Mouse (Mus musculus) heart, postnatal 0 days (tissue): ENCODE results near the gene Dchs1. TPM values are rescaled to one million over a fixed set of nuclear protein-coding genes. Genes with fewer than 3 reads are reported as not detected.
A peak's percentile ranks its signal among the peaks of the same experiment; 100 is the strongest.

Source experiments
- ATAC-seq: fragments of 200-750 bp; cut with Nextera tagmentation; 2 replicates; pipeline ENCODE4 v1.8.0; 2017; ENCODE audit warnings: low read depth, moderate number of reproducible peaks, moderate library complexity; ENCODE audit not compliant: insufficient read depth
- DNase-seq: peaks from one replicate; pipeline ENCODE4 v3.0.0-alpha.2; 2016; ENCODE audit warnings: low spot score
- H3K27ac ChIP-seq: fragments of 300-500 bp; sonication (generic); 2 replicates; pipeline ENCODE4 v1.5.1; 2014; ENCODE audit warnings: low read depth, mild to moderate bottlenecking
- H3K27me3 ChIP-seq: fragments of 300-500 bp; sonication (generic); 2 replicates; pipeline ENCODE4 v1.6.1; 2014; ENCODE audit warnings: low read length, mixed read lengths; ENCODE audit not compliant: control insufficient read depth, insufficient read depth
- H3K36me3 ChIP-seq: fragments of 300-500 bp; sonication (generic); replicated peaks from 2 replicates; pipeline ENCODE4 v1.6.1; 2014; ENCODE audit warnings: low read length, mixed read lengths; ENCODE audit not compliant: control insufficient read depth, insufficient read depth
- H3K4me1 ChIP-seq: fragments of 300-500 bp; sonication (generic); 2 replicates; pipeline ENCODE4 v1.6.1; 2014; ENCODE audit warnings: antibody characterized with exemption; ENCODE audit not compliant: control insufficient read depth, insufficient read depth
- H3K4me2 ChIP-seq: fragments of 300-500 bp; sonication (generic); 2 replicates; pipeline ENCODE4 v1.6.1; 2014; ENCODE audit warnings: low read depth, mild to moderate bottlenecking, low read length, moderate library complexity
- H3K4me3 ChIP-seq: fragments of 300-500 bp; sonication (generic); 2 replicates; pipeline ENCODE4 v1.5.1; 2014; ENCODE audit warnings: low read depth, low read length
- H3K9ac ChIP-seq: fragments of 300-500 bp; sonication (generic); replicated peaks from 2 replicates; pipeline ENCODE4 v1.6.1; 2014; ENCODE audit warnings: low read depth, low read length, mixed read lengths
- H3K9me3 ChIP-seq: fragments of 300-500 bp; sonication (generic); replicated peaks from 2 replicates; pipeline ENCODE4 v1.6.1; 2016; ENCODE audit warnings: low read length; ENCODE audit not compliant: control insufficient read depth
- CTCF ChIP-seq: IDR thresholded peaks from 2 replicates; pipeline ENCODE4 v1.5.1; 2016; ENCODE audit warnings: antibody characterized with exemption, control low read depth, low read depth
- EP300 ChIP-seq: IDR thresholded peaks from 2 replicates; pipeline ENCODE4 v1.6.1; 2016; ENCODE audit warnings: antibody characterized with exemption, low read depth
- WGBS: fragments of 180-500 bp; shearing (Covaris S2); extraction: QIAGEN DNeasy Blood & Tissue Kit; methylation state at CpG from one replicate; pipeline ENCODE4 v1.1.7; 2014; 5-methylcytosine and 5-hydroxymethylcytosine counted together
- polyA plus RNA-seq: library from polyadenylated mRNA; unstranded; fragments of >200 nt; fragmentation: Nextera tagmentation; extraction: Ambion mirVana; gene quantifications from 2 replicates; pipeline ENCODE4 v1.2.1, GENCODE M21; 2015
- total RNA-seq: library from RNA; depleted of rRNA; stranded (reverse); fragments of >200 nt; gene quantifications from 2 replicates; pipeline ENCODE4 v1.2.3, GENCODE M21; 2014; ENCODE audit warnings: low replicate concordance

The Dchs1 gene
- total and polyA plus RNA-seq, 2 experiments from 2014 or later = 2.1 to 19.3 TPM

DNA sequence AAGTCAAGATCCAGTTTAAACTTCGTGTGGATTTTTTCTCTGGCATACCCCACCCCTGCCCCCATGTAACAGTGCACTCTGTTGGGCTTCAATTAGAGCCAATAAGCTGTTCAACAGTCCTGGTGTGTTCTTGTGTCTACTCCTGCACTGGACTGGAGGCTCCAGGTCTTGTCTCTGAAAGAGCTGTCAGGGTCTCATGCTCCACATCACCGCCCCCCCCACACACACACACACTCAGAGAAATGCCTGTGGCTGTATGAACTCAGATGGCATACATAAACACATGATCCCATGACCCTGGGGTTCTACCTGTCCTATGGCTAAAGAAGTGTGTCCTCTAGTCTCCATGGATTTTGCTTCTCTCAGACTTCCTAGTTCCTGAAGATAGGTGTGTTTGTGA lies 11.4 kb downstream of the Dchs1 start:
- no peak for TF ChIP-seq CTCF
- TF ChIP-seq EP300 = no peak
- H3K4me1 ChIP-seq = no peaks in the 10 kb centered on the region
- 76% methylated on average over 2 of the region's 2 CpGs for WGBS
- DNase-seq = no peak
- no peak overlapping the region for H3K4me3 ChIP-seq
- H3K9ac ChIP-seq = no peak overlapping the region
- no peaks in the 10 kb centered on the region for H3K27me3 ChIP-seq
- peaks cover 14% of the 10 kb centered on the region; the same call in 1 of the 2 replicates for H3K36me3 ChIP-seq
- no peak for ATAC-seq
- H3K27ac ChIP-seq = no peak overlapping the region
- H3K9me3 ChIP-seq = no peaks in the 10 kb centered on the region
- no peak overlapping the region for H3K4me2 ChIP-seq

DNA sequence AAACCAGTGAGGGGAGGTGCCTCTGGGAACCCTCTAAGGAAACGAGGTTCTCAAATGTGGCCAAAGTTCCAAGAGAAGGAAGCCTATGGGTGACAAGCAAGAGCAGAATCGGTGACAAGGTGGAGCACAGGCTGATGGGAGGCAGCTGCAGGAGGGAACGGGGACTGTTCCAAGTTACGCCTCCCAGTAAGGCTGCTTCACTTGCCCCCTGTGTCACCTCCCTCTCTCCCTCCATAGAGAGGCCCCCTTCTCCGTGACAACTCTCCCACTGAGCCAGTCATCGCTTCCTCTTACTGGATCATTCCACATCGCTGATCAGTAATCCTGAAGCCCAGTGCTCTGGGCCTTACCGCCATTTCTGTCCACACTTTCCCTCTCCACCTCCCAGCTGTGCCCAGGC lies 12.8 kb downstream of the Dchs1 start:
- DNase-seq (no peak), ATAC-seq (peak; percentile 22; the same call in 1 of the 2 replicates)
- H3K4me2 ChIP-seq = no peak overlapping the region
- WGBS = 55% methylated on average over 7 of the region's 8 CpGs
- H3K27ac ChIP-seq = no peak overlapping the region
- no peak overlapping the region for H3K4me3 ChIP-seq
- H3K4me1 ChIP-seq = no peaks in the 10 kb centered on the region
- peaks cover 14% of the 10 kb centered on the region; the same call in 1 of the 2 replicates for H3K36me3 ChIP-seq
- no peaks in the 10 kb centered on the region for H3K27me3 ChIP-seq
- TF ChIP-seq EP300 = no peak
- TF ChIP-seq CTCF = no peak
- no peak overlapping the region for H3K9ac ChIP-seq
- no peaks in the 10 kb centered on the region for H3K9me3 ChIP-seq

DNA sequence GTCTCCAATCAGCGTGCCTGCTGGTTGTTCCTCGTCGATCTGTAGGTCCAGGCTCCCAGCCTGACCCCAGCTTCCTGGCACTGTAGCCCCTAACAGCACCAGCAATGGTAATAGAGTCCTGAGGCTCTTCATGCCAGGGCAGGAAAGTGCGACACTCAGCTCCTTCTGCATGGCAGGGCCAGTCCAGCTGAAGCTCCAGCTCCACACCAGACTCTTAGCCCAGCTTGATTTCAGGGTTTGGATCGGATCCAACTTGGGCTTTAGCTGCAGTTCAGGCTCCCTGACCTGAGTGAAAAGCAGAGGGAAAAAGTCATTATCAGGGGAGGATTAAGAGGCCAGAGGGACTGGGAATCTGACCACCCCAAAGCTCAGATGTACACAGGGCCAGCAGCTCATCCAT lies 14.4 kb downstream of the Dchs1 start:
- no peaks in the 10 kb centered on the region for H3K27me3 ChIP-seq
- no peak overlapping the region for H3K4me2 ChIP-seq
- H3K36me3 ChIP-seq = peaks cover 14% of the 10 kb centered on the region; the same call in 1 of the 2 replicates
- TF ChIP-seq CTCF = no peak
- no peak for TF ChIP-seq EP300
- ATAC-seq (no peak), DNase-seq (no peak)
- H3K4me3 ChIP-seq = no peak overlapping the region
- H3K9me3 ChIP-seq = no peaks in the 10 kb centered on the region
- H3K4me1 ChIP-seq = no peaks in the 10 kb centered on the region
- 75% methylated on average over 5 of the region's 5 CpGs for WGBS
- H3K27ac ChIP-seq = no peak overlapping the region
- no peak overlapping the region for H3K9ac ChIP-seq

DNA sequence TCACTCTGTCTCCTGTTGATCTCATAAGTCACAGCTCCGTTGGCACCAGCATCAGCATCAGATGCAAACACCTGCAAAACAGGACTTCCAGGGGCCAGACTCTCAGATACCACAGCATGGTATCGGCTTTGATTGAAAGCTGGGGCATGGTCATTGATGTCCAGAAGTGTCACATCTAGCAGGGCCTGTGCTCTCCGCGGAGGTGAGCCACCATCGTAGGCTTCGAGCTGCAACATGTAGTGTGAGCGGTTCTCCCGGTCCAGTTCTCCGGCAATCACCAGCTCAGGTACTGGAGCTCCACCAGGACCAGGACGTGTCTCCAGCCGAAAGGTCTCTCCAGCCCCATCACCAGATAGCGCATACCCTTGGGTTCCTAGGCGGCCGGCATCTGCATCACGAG lies 15.1 kb downstream of the Dchs1 start:
- ATAC-seq = no peak

DNA sequence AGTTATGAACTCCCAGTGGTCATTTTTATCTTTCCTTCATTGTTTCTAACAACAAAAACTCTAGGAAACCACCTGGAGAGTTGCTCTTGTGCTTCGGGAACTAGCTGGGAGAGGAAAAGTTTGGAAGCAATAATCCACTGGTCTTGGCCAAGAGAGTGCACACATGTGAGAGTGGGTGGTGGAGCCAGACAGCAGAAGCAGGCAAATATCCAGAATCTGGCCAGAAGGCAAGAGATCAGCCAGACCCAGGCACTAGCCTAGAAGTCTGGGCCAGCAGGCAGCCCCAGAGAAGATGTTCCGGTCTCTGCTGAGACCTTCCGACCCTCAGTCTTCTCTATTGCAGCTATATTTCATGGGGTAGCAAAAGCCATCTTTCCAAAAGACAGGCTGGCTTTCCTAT lies 17.5 kb downstream of the Dchs1 start:
- Histone ChIP-seq H3K9me3 (no peaks in the 10 kb centered on the region), H3K4me1 (no peaks in the 10 kb centered on the region), H3K4me2 (no peak overlapping the region), H3K9ac (no peak overlapping the region), H3K27ac (no peak overlapping the region), H3K36me3 (peaks cover 14% of the 10 kb centered on the region; the same call in 1 of the 2 replicates), H3K27me3 (no peaks in the 10 kb centered on the region), H3K4me3 (no peak overlapping the region)
- no peak for TF ChIP-seq EP300
- no peak for TF ChIP-seq CTCF
- WGBS = 68% methylated on average over 3 of the region's 3 CpGs
- DNase-seq = no peak
- ATAC-seq = no peak

More for the DNA sequence above, 15.1 kb downstream of the Dchs1 start:
- no peak for DNase-seq
- Histone ChIP-seq H3K4me2 (no peak overlapping the region), H3K9ac (no peak overlapping the region), H3K4me3 (no peak overlapping the region), H3K27me3 (no peaks in the 10 kb centered on the region), H3K9me3 (no peaks in the 10 kb centered on the region), H3K36me3 (peaks cover 14% of the 10 kb centered on the region; the same call in 1 of the 2 replicates), H3K27ac (no peak overlapping the region), H3K4me1 (no peaks in the 10 kb centered on the region)
- TF ChIP-seq CTCF = no peak
- 89% methylated on average over 15 of the region's 15 CpGs for WGBS

DNA sequence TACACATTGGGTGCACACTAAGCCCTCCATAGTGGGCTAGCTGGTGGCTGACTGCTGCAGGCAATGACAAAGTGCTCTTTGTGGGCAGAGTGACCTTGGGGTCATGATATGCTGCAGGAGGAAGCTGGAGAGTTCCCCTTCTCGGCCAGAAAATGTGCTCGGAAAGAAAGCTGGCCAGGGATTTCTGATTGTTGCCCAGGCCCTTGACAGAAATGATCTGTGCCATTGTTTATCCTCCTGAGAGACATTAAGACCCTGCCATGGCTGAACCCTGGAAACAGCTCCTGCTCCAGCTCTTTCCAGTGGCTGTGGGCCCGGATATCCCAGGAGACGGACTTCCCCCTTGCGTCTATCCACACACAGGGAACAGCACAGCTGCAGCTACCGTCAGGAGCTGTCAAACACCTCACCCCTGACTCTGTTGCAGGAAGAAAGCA lies 19.7 kb downstream of the Dchs1 start:
- ATAC-seq = no peak; the same call in 1 of the 2 replicates

More for the DNA sequence above, 19.7 kb downstream of the Dchs1 start:
- 22% methylated on average over 6 of the region's 6 CpGs for WGBS
- Histone ChIP-seq H3K4me3 (no peak overlapping the region), H3K27me3 (peaks cover 16% of the 10 kb centered on the region; the same call in 1 of the 2 replicates), H3K4me2 (no peak overlapping the region), H3K27ac (peak overlapping the region; percentile 32), H3K36me3 (peaks cover 27% of the 10 kb centered on the region; the same call in 1 of the 2 replicates), H3K9me3 (no peaks in the 10 kb centered on the region), H3K9ac (no peak overlapping the region), H3K4me1 (0 out of 2 replicates have a peak, but pooled peaks cover under 1% of the 10 kb centered on the region)
- no peak for DNase-seq
- no peak for TF ChIP-seq CTCF
- no peak for TF ChIP-seq EP300
